Mouse (Mus musculus): ENCODE measurements around the gene Zfp467. TPM values are rescaled to one million over a fixed set of nuclear protein-coding genes. Genes with fewer than 3 reads are reported as not detected.

Gene Zfp467
- polyA plus RNA-seq, 1 experiment from 2014 or later: 33.4 TPM

- Histone ChIP-seq H3K9ac (ENCODE audit: low read depth, low read length) (no peak overlapping the region), H3K9me3 (replicated peaks; ENCODE audit: low read length) (no peaks in the 10 kb centered on the region), H3K27ac (no peak overlapping the region), H3K27me3 (ENCODE audit: insufficient read depth, low read length) (no peaks in the 10 kb centered on the region), H3K4me2 (ENCODE audit: low read length) (no peak overlapping the region), H3K4me1 (replicated peaks; ENCODE audit: insufficient read depth, low read length) (no peaks in the 10 kb centered on the region), H3K4me3 (replicated peaks; ENCODE audit: low read depth, low read length) (no peak overlapping the region), H3K36me3 (ENCODE audit: insufficient read depth, low read length) (no peaks in the 10 kb centered on the region)
- ATAC-seq (replicated peaks; ENCODE audit: low FRiP score, low read depth): no peak
- 76% methylated on average over 5 of the region's 5 CpGs for WGBS
- DNase-seq (ENCODE audit: low spot score): no peak
- TF ChIP-seq CTCF (IDR thresholded peaks at IDR 0.05; ENCODE audit: low read depth): no peak
Observed at GRCm38 (mm10) chr6:48482501-48482900, 36.9 kb upstream of the Zfp467 start.

- DNase-seq (ENCODE audit: low spot score) (no peak), ATAC-seq (replicated peaks; ENCODE audit: low FRiP score, low read depth) (no peak)
- WGBS: 89% methylated on average over 4 of the region's 4 CpGs
- no peaks in the 10 kb centered on the region for H3K27me3 ChIP-seq (ENCODE audit: insufficient read depth, low read length)
- no peak overlapping the region for H3K27ac ChIP-seq
- H3K4me1 ChIP-seq (replicated peaks; ENCODE audit: insufficient read depth, low read length): no peaks in the 10 kb centered on the region
- H3K4me3 ChIP-seq (replicated peaks; ENCODE audit: low read depth, low read length): no peak overlapping the region
- no peak overlapping the region for H3K4me2 ChIP-seq (ENCODE audit: low read length)
- H3K9me3 ChIP-seq (replicated peaks; ENCODE audit: low read length): no peaks in the 10 kb centered on the region
- no peaks in the 10 kb centered on the region for H3K36me3 ChIP-seq (ENCODE audit: insufficient read depth, low read length)
- no peak for TF ChIP-seq CTCF (IDR thresholded peaks at IDR 0.05; ENCODE audit: low read depth)
- no peak overlapping the region for H3K9ac ChIP-seq (ENCODE audit: low read depth, low read length)
Observed at GRCm38 (mm10) chr6:48478446-48478845, 32.8 kb upstream of the Zfp467 start.

GRCm38 (mm10) chr6:48470739-48471138 lies 25.1 kb upstream of the Zfp467 start:
- Histone ChIP-seq H3K4me3 (replicated peaks; ENCODE audit: low read depth, low read length) (no peak overlapping the region), H3K4me2 (ENCODE audit: low read length) (no peak overlapping the region), H3K27ac (no peak overlapping the region), H3K9ac (ENCODE audit: low read depth, low read length) (no peak overlapping the region), H3K36me3 (ENCODE audit: insufficient read depth, low read length) (no peaks in the 10 kb centered on the region), H3K27me3 (ENCODE audit: insufficient read depth, low read length) (no peaks in the 10 kb centered on the region), H3K9me3 (replicated peaks; ENCODE audit: low read length) (no peaks in the 10 kb centered on the region), H3K4me1 (replicated peaks; ENCODE audit: insufficient read depth, low read length) (no peaks in the 10 kb centered on the region)
- WGBS: 80% methylated on average over 2 of the region's 2 CpGs
- ATAC-seq (replicated peaks; ENCODE audit: low FRiP score, low read depth): no peak
- TF ChIP-seq CTCF (IDR thresholded peaks at IDR 0.05; ENCODE audit: low read depth): no peak
- no peak for DNase-seq (ENCODE audit: low spot score)

GRCm38 (mm10) chr6:48467490-48467889 lies 21.9 kb upstream of the Zfp467 start:
- no peaks in the 10 kb centered on the region for H3K4me1 ChIP-seq (replicated peaks; ENCODE audit: insufficient read depth, low read length)
- H3K27me3 ChIP-seq (ENCODE audit: insufficient read depth, low read length): no peaks in the 10 kb centered on the region
- no peaks in the 10 kb centered on the region for H3K9me3 ChIP-seq (replicated peaks; ENCODE audit: low read length)
- no peak overlapping the region for H3K27ac ChIP-seq
- TF ChIP-seq CTCF (IDR thresholded peaks at IDR 0.05; ENCODE audit: low read depth): no peak
- H3K4me3 ChIP-seq (replicated peaks; ENCODE audit: low read depth, low read length): no peak overlapping the region
- no peak overlapping the region for H3K9ac ChIP-seq (ENCODE audit: low read depth, low read length)
- DNase-seq (ENCODE audit: low spot score): no peak
- no peak for ATAC-seq (replicated peaks; ENCODE audit: low FRiP score, low read depth)
- H3K4me2 ChIP-seq (ENCODE audit: low read length): no peak overlapping the region
- no peaks in the 10 kb centered on the region for H3K36me3 ChIP-seq (ENCODE audit: insufficient read depth, low read length)
- WGBS: 65% methylated on average over 7 of the region's 7 CpGs

- Histone ChIP-seq H3K9ac (ENCODE audit: low read depth, low read length) (no peak overlapping the region), H3K9me3 (replicated peaks; ENCODE audit: low read length) (no peaks in the 10 kb centered on the region), H3K27ac (no peak overlapping the region), H3K4me3 (replicated peaks; ENCODE audit: low read depth, low read length) (no peak overlapping the region), H3K4me1 (replicated peaks; ENCODE audit: insufficient read depth, low read length) (no peaks in the 10 kb centered on the region), H3K36me3 (ENCODE audit: insufficient read depth, low read length) (no peaks in the 10 kb centered on the region), H3K4me2 (ENCODE audit: low read length) (no peak overlapping the region), H3K27me3 (ENCODE audit: insufficient read depth, low read length) (no peaks in the 10 kb centered on the region)
- ATAC-seq (replicated peaks; ENCODE audit: low FRiP score, low read depth) (no peak), DNase-seq (ENCODE audit: low spot score) (no peak)
- no peak for TF ChIP-seq CTCF (IDR thresholded peaks at IDR 0.05; ENCODE audit: low read depth)
- WGBS: 23% methylated on average over 6 of the region's 6 CpGs
Observed at GRCm38 (mm10) chr6:48466715-48467114, 21.1 kb upstream of the Zfp467 start.

- ATAC-seq (replicated peaks; ENCODE audit: low FRiP score, low read depth): no peak; the same call in 1 of the 2 replicates
- no peak overlapping the region for H3K9ac ChIP-seq (ENCODE audit: low read depth, low read length)
- no peak for TF ChIP-seq CTCF (IDR thresholded peaks at IDR 0.05; ENCODE audit: low read depth)
- H3K4me1 ChIP-seq (replicated peaks; ENCODE audit: insufficient read depth, low read length): no peaks in the 10 kb centered on the region
- peak overlapping the region; percentile 36; the same call in 1 of the 2 replicates for H3K27ac ChIP-seq
- no peaks in the 10 kb centered on the region for H3K36me3 ChIP-seq (ENCODE audit: insufficient read depth, low read length)
- no peaks in the 10 kb centered on the region for H3K9me3 ChIP-seq (replicated peaks; ENCODE audit: low read length)
- no peak overlapping the region for H3K4me3 ChIP-seq (replicated peaks; ENCODE audit: low read depth, low read length)
- no peak for DNase-seq (ENCODE audit: low spot score)
- H3K4me2 ChIP-seq (ENCODE audit: low read length): no peak overlapping the region
- no peaks in the 10 kb centered on the region for H3K27me3 ChIP-seq (ENCODE audit: insufficient read depth, low read length)
- WGBS: 91% methylated on average over 13 of the region's 13 CpGs
Observed at GRCm38 (mm10) chr6:48464966-48465679, 19.5 kb upstream of the Zfp467 start.

- Histone ChIP-seq H3K9ac (ENCODE audit: low read depth, low read length) (no peak overlapping the region), H3K4me3 (replicated peaks; ENCODE audit: low read depth, low read length) (no peak overlapping the region), H3K27ac (no peak overlapping the region), H3K36me3 (ENCODE audit: insufficient read depth, low read length) (no peaks in the 10 kb centered on the region), H3K4me1 (replicated peaks; ENCODE audit: insufficient read depth, low read length) (no peaks in the 10 kb centered on the region), H3K27me3 (ENCODE audit: insufficient read depth, low read length) (no peaks in the 10 kb centered on the region), H3K4me2 (ENCODE audit: low read length) (no peak overlapping the region), H3K9me3 (replicated peaks; ENCODE audit: low read length) (no peaks in the 10 kb centered on the region)
- DNase-seq (ENCODE audit: low spot score): no peak
- ATAC-seq (replicated peaks; ENCODE audit: low FRiP score, low read depth): no peak
- WGBS: 68% methylated on average over 3 of the region's 3 CpGs
- TF ChIP-seq CTCF (IDR thresholded peaks at IDR 0.05; ENCODE audit: low read depth): no peak
Observed at GRCm38 (mm10) chr6:48452771-48453170, 7.1 kb upstream of the Zfp467 start.
